Comparison of ENCODE assay signal across 8 mouse cellular contexts in genomic region chr10:80271186-80271843, GRCm38 (mm10). TPM values are rescaled to one million over a fixed set of nuclear protein-coding genes. Genes with fewer than 3 reads are reported as not detected.
A peak's percentile ranks its signal among the peaks of the same experiment; 100 is the strongest.
DNase-seq lines count a peak whose midpoint lies in the region; ATAC-seq and TF ChIP-seq lines count a peak whose summit lies in the region.

No protein-coding gene starts in this region.

- no peaks in the 10 kb centered on the region for H3K27me3 ChIP-seq in embryonic facial prominence, embryonic 12.5 days
- H3K27me3 ChIP-seq in embryonic facial prominence, embryonic 10.5 days (replicated peaks; ENCODE audit: low read depth, poor library complexity, severe bottlenecking) = no peaks in the 10 kb centered on the region
- H3K27me3 ChIP-seq in limb, embryonic 13.5 days = no peaks in the 10 kb centered on the region
- no peaks in the 10 kb centered on the region for H3K27me3 ChIP-seq in limb, embryonic 10.5 days (ENCODE audit: low read depth, poor library complexity, severe bottlenecking)

- no peak for TF ChIP-seq CTCF in lung, adult 2 months (IDR thresholded peaks at IDR 0.05; ENCODE audit: insufficient read depth, low read length)

- TF ChIP-seq POLR2A in lung, adult 2 months (IDR thresholded peaks at IDR 0.05; ENCODE audit: borderline replicate concordance, extremely low read depth, low read depth, low read length) = no peak

- WGBS in embryonic facial prominence, embryonic 12.5 days = 84% methylated on average over 5 of the region's 5 CpGs
- 86% methylated on average over 5 of the region's 5 CpGs for WGBS in embryonic facial prominence, embryonic 10.5 days
- WGBS in limb, embryonic 13.5 days = 92% methylated on average over 5 of the region's 5 CpGs
- 88% methylated on average over 5 of the region's 5 CpGs for WGBS in limb, embryonic 10.5 days
- WGBS in lung, adult 2 months = 60% methylated on average over 5 of the region's 5 CpGs

- H3K9ac ChIP-seq in embryonic facial prominence, embryonic 12.5 days = 0 out of 2 replicates have a peak overlapping the region, but pooled peaks have one; percentile 4
- H3K9ac ChIP-seq in limb, embryonic 13.5 days = peak overlapping the region; percentile 45

- no peak for DNase-seq in embryonic facial prominence, embryonic 10.5 days (ENCODE audit: low spot score)
- no peak for DNase-seq in limb, embryonic 10.5 days (ENCODE audit: low spot score)
- DNase-seq in embryo, embryonic 10 days (ENCODE audit: low spot score) = no peak
- no peak for DNase-seq in lung, adult 2 months

- no peak for ATAC-seq in embryonic facial prominence, embryonic 12.5 days (ENCODE audit: insufficient number of reproducible peaks, insufficient read depth, low FRiP score, low TSS enrichment)
- ATAC-seq in limb, embryonic 13.5 days (ENCODE audit: low FRiP score, low read depth) = no peak
- peak; percentile 5 to 33; a peak in 2 of 4 replicates for ATAC-seq in hematopoietic stem cell, adult 5-6 weeks (replicated peaks in 1 of 2; ENCODE audit: insufficient read depth in 1 of 2, low FRiP score in 2 of 2, low TSS enrichment in 1 of 2, low read depth in 1 of 2, poor library complexity in 2 of 2, severe bottlenecking in 2 of 2)
- ATAC-seq in megakaryocyte progenitor cell, adult 5-6 weeks (replicated peaks; ENCODE audit: poor library complexity) = peak; percentile 11; the same call in 1 of the 2 replicates

- no peak overlapping the region for H3K4me3 ChIP-seq in embryonic facial prominence, embryonic 12.5 days
- no peak overlapping the region; the same call in 1 of the 2 replicates for H3K4me3 ChIP-seq in embryonic facial prominence, embryonic 10.5 days
- H3K4me3 ChIP-seq in limb, embryonic 13.5 days = no peak overlapping the region
- no peak overlapping the region for H3K4me3 ChIP-seq in limb, embryonic 10.5 days
- no peak overlapping the region for H3K4me3 ChIP-seq in lung, adult 2 months (replicated peaks; ENCODE audit: extremely low read depth, low read depth, low read length)

- no peak overlapping the region for H3K4me2 ChIP-seq in embryonic facial prominence, embryonic 12.5 days (replicated peaks)
- no peak overlapping the region for H3K4me2 ChIP-seq in limb, embryonic 13.5 days (replicated peaks)

- peaks cover 34% of the 10 kb centered on the region for H3K4me1 ChIP-seq in embryonic facial prominence, embryonic 12.5 days
- H3K4me1 ChIP-seq in embryonic facial prominence, embryonic 10.5 days = peaks cover 49% of the 10 kb centered on the region
- H3K4me1 ChIP-seq in limb, embryonic 13.5 days = peaks cover 50% of the 10 kb centered on the region
- peaks cover 42% of the 10 kb centered on the region for H3K4me1 ChIP-seq in limb, embryonic 10.5 days
- H3K4me1 ChIP-seq in lung, adult 2 months (ENCODE audit: control insufficient read depth, insufficient read depth, low read length) = peaks cover 19% of the 10 kb centered on the region

- peaks cover 67% of the 10 kb centered on the region for H3K36me3 ChIP-seq in embryonic facial prominence, embryonic 12.5 days
- peaks cover 88% of the 10 kb centered on the region for H3K36me3 ChIP-seq in embryonic facial prominence, embryonic 10.5 days (replicated peaks)
- H3K36me3 ChIP-seq in limb, embryonic 13.5 days = peaks cover 63% of the 10 kb centered on the region
- H3K36me3 ChIP-seq in limb, embryonic 10.5 days = peaks cover 91% of the 10 kb centered on the region

- H3K9me3 ChIP-seq in embryonic facial prominence, embryonic 12.5 days = no peaks in the 10 kb centered on the region
- H3K9me3 ChIP-seq in embryonic facial prominence, embryonic 10.5 days = no peaks in the 10 kb centered on the region
- H3K9me3 ChIP-seq in limb, embryonic 13.5 days = no peaks in the 10 kb centered on the region
- H3K9me3 ChIP-seq in limb, embryonic 10.5 days (replicated peaks) = no peaks in the 10 kb centered on the region

- H3K27ac ChIP-seq in embryonic facial prominence, embryonic 12.5 days = no peak overlapping the region
- H3K27ac ChIP-seq in embryonic facial prominence, embryonic 10.5 days (replicated peaks) = no peak overlapping the region
- H3K27ac ChIP-seq in limb, embryonic 13.5 days = no peak overlapping the region
- H3K27ac ChIP-seq in limb, embryonic 10.5 days = no peak overlapping the region

RNA-seq across cellular contexts. Expression of gene Dazap1, which starts 10.0 kb away (rescaled TPM):
- polyA plus RNA-seq in embryonic facial prominence, embryonic 12.5 days (2016; fragmentation: Nextera tagmentation; extraction: Ambion mirVana) = 70.7 and 71.8 TPM in 2 replicates
- polyA plus RNA-seq in embryonic facial prominence, embryonic 10.5 days (2016; fragmentation: Nextera tagmentation; extraction: Ambion mirVana) = 56.2 and 58.5 TPM in 2 replicates
- 64.9 and 67.9 TPM in 2 replicates for polyA plus RNA-seq in limb, embryonic 13.5 days (2015; fragmentation: Nextera tagmentation; extraction: Ambion mirVana)
- 61.2 and 66.2 TPM in 2 replicates for polyA plus RNA-seq in limb, embryonic 10.5 days (2016; fragmentation: Nextera tagmentation; extraction: Ambion mirVana)
- total RNA-seq in hematopoietic stem cell, adult 5-6 weeks (2017) = 150 and 329 TPM in 2 replicates
- total RNA-seq in megakaryocyte progenitor cell, adult 5-6 weeks (2015) = 55.4 and 61.6 TPM in 2 replicates
- 231 and 302 TPM in 2 replicates for total RNA-seq in megakaryocyte progenitor cell, adult 5-6 weeks (2017)
- polyA plus RNA-seq in lung, adult 2 months (2012; rRNA removed) = 65.9 and 68.5 TPM in 2 replicates

RNA-seq across cellular contexts. Expression of gene Gamt, which starts 10.5 kb away (rescaled TPM):
- polyA plus RNA-seq in embryonic facial prominence, embryonic 12.5 days (2016; fragmentation: Nextera tagmentation; extraction: Ambion mirVana) = 33.8 and 38.6 TPM in 2 replicates
- 24.4 and 25.0 TPM in 2 replicates for polyA plus RNA-seq in embryonic facial prominence, embryonic 10.5 days (2016; fragmentation: Nextera tagmentation; extraction: Ambion mirVana)
- polyA plus RNA-seq in limb, embryonic 13.5 days (2015; fragmentation: Nextera tagmentation; extraction: Ambion mirVana) = 57.1 and 58.4 TPM in 2 replicates
- polyA plus RNA-seq in limb, embryonic 10.5 days (2016; fragmentation: Nextera tagmentation; extraction: Ambion mirVana) = 14.4 and 18.4 TPM in 2 replicates
- 0.81 and 1.8 TPM in 2 replicates for total RNA-seq in hematopoietic stem cell, adult 5-6 weeks (2017)
- total RNA-seq in megakaryocyte progenitor cell, adult 5-6 weeks (2015) = 3.2 and 3.7 TPM in 2 replicates
- total RNA-seq in megakaryocyte progenitor cell, adult 5-6 weeks (2017) = 2.5 and 7.4 TPM in 2 replicates
- polyA plus RNA-seq in lung, adult 2 months (2012; rRNA removed) = 26.4 and 29.7 TPM in 2 replicates

RNA-seq across cellular contexts. Expression of gene Rps15, which starts 20.9 kb away (rescaled TPM):
- 851 and 902 TPM in 2 replicates for polyA plus RNA-seq in embryonic facial prominence, embryonic 12.5 days (2016; fragmentation: Nextera tagmentation; extraction: Ambion mirVana)
- 1,079 and 1,119 TPM in 2 replicates for polyA plus RNA-seq in embryonic facial prominence, embryonic 10.5 days (2016; fragmentation: Nextera tagmentation; extraction: Ambion mirVana)
- polyA plus RNA-seq in limb, embryonic 13.5 days (2015; fragmentation: Nextera tagmentation; extraction: Ambion mirVana) = 908 and 936 TPM in 2 replicates
- 1,092 and 1,255 TPM in 2 replicates for polyA plus RNA-seq in limb, embryonic 10.5 days (2016; fragmentation: Nextera tagmentation; extraction: Ambion mirVana)
- 2,831 and 3,208 TPM in 2 replicates for total RNA-seq in hematopoietic stem cell, adult 5-6 weeks (2017)
- 2,196 and 2,314 TPM in 2 replicates for total RNA-seq in megakaryocyte progenitor cell, adult 5-6 weeks (2015)
- 2,623 and 2,987 TPM in 2 replicates for total RNA-seq in megakaryocyte progenitor cell, adult 5-6 weeks (2017)
- polyA plus RNA-seq in lung, adult 2 months (2012; rRNA removed) = 1,318 and 1,397 TPM in 2 replicates

RNA-seq across cellular contexts. Expression of gene Ndufs7, which starts 22.4 kb away (rescaled TPM):
- 260 and 269 TPM in 2 replicates for polyA plus RNA-seq in embryonic facial prominence, embryonic 12.5 days (2016; fragmentation: Nextera tagmentation; extraction: Ambion mirVana)
- polyA plus RNA-seq in embryonic facial prominence, embryonic 10.5 days (2016; fragmentation: Nextera tagmentation; extraction: Ambion mirVana) = 303 and 309 TPM in 2 replicates
- 298 and 306 TPM in 2 replicates for polyA plus RNA-seq in limb, embryonic 13.5 days (2015; fragmentation: Nextera tagmentation; extraction: Ambion mirVana)
- 311 and 345 TPM in 2 replicates for polyA plus RNA-seq in limb, embryonic 10.5 days (2016; fragmentation: Nextera tagmentation; extraction: Ambion mirVana)
- 79.6 and 101 TPM in 2 replicates for total RNA-seq in hematopoietic stem cell, adult 5-6 weeks (2017)
- 138 and 162 TPM in 2 replicates for total RNA-seq in megakaryocyte progenitor cell, adult 5-6 weeks (2015)
- 106 and 135 TPM in 2 replicates for total RNA-seq in megakaryocyte progenitor cell, adult 5-6 weeks (2017)
- 421 and 497 TPM in 2 replicates for polyA plus RNA-seq in lung, adult 2 months (2012; rRNA removed)

RNA-seq across cellular contexts. Expression of gene Apc2, which starts 24.5 kb away (rescaled TPM):
- polyA plus RNA-seq in embryonic facial prominence, embryonic 12.5 days (2016; fragmentation: Nextera tagmentation; extraction: Ambion mirVana) = 18.3 and 21.7 TPM in 2 replicates
- 11.8 and 12.6 TPM in 2 replicates for polyA plus RNA-seq in embryonic facial prominence, embryonic 10.5 days (2016; fragmentation: Nextera tagmentation; extraction: Ambion mirVana)
- polyA plus RNA-seq in limb, embryonic 13.5 days (2015; fragmentation: Nextera tagmentation; extraction: Ambion mirVana) = 3.3 and 3.8 TPM in 2 replicates
- polyA plus RNA-seq in limb, embryonic 10.5 days (2016; fragmentation: Nextera tagmentation; extraction: Ambion mirVana) = 0.90 and 2.9 TPM in 2 replicates
- total RNA-seq in hematopoietic stem cell, adult 5-6 weeks (2017) = 0.30 and 0.75 TPM in 2 replicates
- total RNA-seq in megakaryocyte progenitor cell, adult 5-6 weeks (2015) = not detected in 2 replicates
- total RNA-seq in megakaryocyte progenitor cell, adult 5-6 weeks (2017) = 0.03 TPM in 1 of 2 replicates, not detected in the other
- 3.8 and 4.1 TPM in 2 replicates for polyA plus RNA-seq in lung, adult 2 months (2012; rRNA removed)

Comparison
In these comparisons a context has a peak if more than half of its experiments do, and no peak if none do; other contexts are left out.
1. ATAC-seq: peak in hematopoietic stem cell, adult 5-6 weeks (2 of 2) and megakaryocyte progenitor cell, adult 5-6 weeks (single experiment); none in embryonic facial prominence, embryonic 12.5 days (single experiment) and limb, embryonic 13.5 days (single experiment).